ENCODE assay signal across 9 mouse cellular contexts in genomic region chr5:96206897-96207296, GRCm38 (mm10). TPM values are rescaled to one million over a fixed set of nuclear protein-coding genes. Genes with fewer than 3 reads are reported as not detected.
DNase-seq lines count a peak whose midpoint lies in the region; ATAC-seq and TF ChIP-seq lines count a peak whose summit lies in the region.
"Had no signal": no experiment of that assay in that cellular context is flagged by ENCODE, and none has a peak within 500 bp of the region (broad histone marks: within the 10 kb centered on the region; RNA-seq: fewer than 3 reads in every experiment).

No protein-coding gene starts in this region.

- peak overlapping the region; percentile 50; the same call in 1 of the 2 replicates for H3K27ac ChIP-seq in heart, embryonic 13.5 days (replicated peaks)
- peak overlapping the region; percentile 18; the same call in 1 of the 2 replicates for H3K27ac ChIP-seq in liver, postnatal 0 days (ENCODE audit: low read depth)
- no peak overlapping the region for H3K27ac ChIP-seq in forebrain, embryonic 11.5 days (ENCODE audit: low read depth, low read length)

- H3K36me3 ChIP-seq in heart, embryonic 13.5 days, result peaks cover 3% of the 10 kb centered on the region; the same call in 1 of the 2 replicates
- H3K36me3 ChIP-seq in liver, postnatal 0 days (replicated peaks; ENCODE audit: insufficient read depth, low read length), result no peaks in the 10 kb centered on the region
- no peaks in the 10 kb centered on the region for H3K36me3 ChIP-seq in forebrain, embryonic 11.5 days (ENCODE audit: control insufficient read depth, insufficient read depth, low read length)

- no peak for TF ChIP-seq EP300 in liver, postnatal 0 days (IDR thresholded peaks at IDR 0.05; ENCODE audit: low read depth)

- no peak overlapping the region for H3K4me2 ChIP-seq in heart, embryonic 13.5 days
- H3K4me2 ChIP-seq in liver, postnatal 0 days (ENCODE audit: low read depth, low read length), result no peak overlapping the region
- H3K4me2 ChIP-seq in forebrain, embryonic 11.5 days (ENCODE audit: low read depth, low read length, severe bottlenecking), result no peak overlapping the region

- H3K9ac ChIP-seq in heart, embryonic 13.5 days, result no peak overlapping the region
- H3K9ac ChIP-seq in liver, postnatal 0 days (replicated peaks), result no peak overlapping the region
- H3K9ac ChIP-seq in forebrain, embryonic 11.5 days (ENCODE audit: low read length), result no peak overlapping the region

- no peak overlapping the region for H3K4me3 ChIP-seq in heart, embryonic 13.5 days
- H3K4me3 ChIP-seq in liver, postnatal 0 days (ENCODE audit: low read depth, low read length), result no peak overlapping the region
- H3K4me3 ChIP-seq in forebrain, embryonic 11.5 days (ENCODE audit: low read depth, low read length), result no peak overlapping the region

- H3K4me1 ChIP-seq in heart, embryonic 13.5 days, result peaks cover 30% of the 10 kb centered on the region
- peaks cover 31% of the 10 kb centered on the region for H3K4me1 ChIP-seq in liver, postnatal 0 days (ENCODE audit: insufficient read depth)
- H3K4me1 ChIP-seq in forebrain, embryonic 11.5 days (replicated peaks; ENCODE audit: control insufficient read depth, insufficient read depth, low read length), result no peaks in the 10 kb centered on the region; the same call in 1 of the 2 replicates

- WGBS in heart, embryonic 13.5 days, result 24% methylated on average over 2 of the region's 2 CpGs
- 29% methylated on average over 2 of the region's 2 CpGs for WGBS in liver, postnatal 0 days (ENCODE audit: insufficient replicate concordance)
- WGBS in forebrain, embryonic 11.5 days, result 77% methylated on average over 2 of the region's 2 CpGs

- no peak for DNase-seq in heart, postnatal 25 days (ENCODE audit: low spot score)
- peak; percentile 16 for DNase-seq in Muller cell, postnatal 12 days (ENCODE audit: inconsistent ontology term)
- DNase-seq in brain, embryonic 14.5 days (ENCODE audit: low read depth), result peak; percentile 80
- peak; percentile 63 for DNase-seq in liver, postnatal 0 days
- no peak for DNase-seq in c-Kit-positive CD71-positive TER-119-positive erythroid progenitor cells, embryonic 14.5 days (ENCODE audit: low spot score)
- no peak for DNase-seq in forebrain, embryonic 11.5 days (ENCODE audit: low spot score)

- TF ChIP-seq POLR2A in brain, embryonic 14.5 days (IDR thresholded peaks at IDR 0.05; ENCODE audit: borderline replicate concordance, extremely low read depth, insufficient read depth, insufficient read length, poor library complexity, severe bottlenecking), result no peak

- H3K27me3 ChIP-seq in heart, embryonic 13.5 days (replicated peaks), result no peaks in the 10 kb centered on the region
- H3K27me3 ChIP-seq in liver, postnatal 0 days (ENCODE audit: insufficient read depth, low read length), result no peaks in the 10 kb centered on the region
- H3K27me3 ChIP-seq in forebrain, embryonic 11.5 days (ENCODE audit: control insufficient read depth, insufficient read depth, low read length), result no peaks in the 10 kb centered on the region

- no peak for TF ChIP-seq CTCF in brain, embryonic 14.5 days (IDR thresholded peaks at IDR 0.05; ENCODE audit: borderline replicate concordance, extremely low read depth, insufficient read depth, insufficient read length)
- no peak for TF ChIP-seq CTCF in liver, postnatal 0 days (IDR thresholded peaks at IDR 0.05; ENCODE audit: low read depth)

- no peaks in the 10 kb centered on the region for H3K9me3 ChIP-seq in heart, embryonic 13.5 days
- no peaks in the 10 kb centered on the region for H3K9me3 ChIP-seq in liver, postnatal 0 days (ENCODE audit: low read length)
- no peaks in the 10 kb centered on the region for H3K9me3 ChIP-seq in forebrain, embryonic 11.5 days (ENCODE audit: control insufficient read depth, low read length)
- H3K9me3 ChIP-seq: G1E had no signal

- no peak for ATAC-seq in heart, embryonic 13.5 days (ENCODE audit: extremely low read depth, insufficient number of reproducible peaks, low FRiP score, low TSS enrichment)
- ATAC-seq in liver, postnatal 0 days, result no peak
- no peak for ATAC-seq in forebrain, embryonic 11.5 days (replicated peaks; ENCODE audit: low FRiP score)
- no peak for ATAC-seq in monocyte, adult 5-6 weeks (replicated peaks; ENCODE audit: insufficient number of reproducible peaks, low FRiP score, low TSS enrichment, poor library complexity, severe bottlenecking)

- intact Hi-C loops in heart, postnatal 25 days (cut with DNase I), result no loop called here

RNA-seq across cellular contexts. Expression of gene Mrpl1, which starts 2.4 kb away (rescaled TPM):
- 18.7 and 20.4 TPM in 2 replicates for polyA plus RNA-seq in heart, embryonic 13.5 days (2015; fragmentation: Nextera tagmentation; extraction: Ambion mirVana)
- 10 to 100 TPM; 29.4 to 32.1 TPM for total RNA-seq in heart, postnatal 25 days (2021)
- 9.1 and 9.3 TPM in 2 replicates for polyA plus RNA-seq in brain, embryonic 14.5 days (2012; rRNA removed)
- 14.6 and 15.1 TPM in 2 replicates for polyA plus RNA-seq in liver, postnatal 0 days (2015; fragmentation: Nextera tagmentation; extraction: Ambion mirVana)
- polyA plus RNA-seq in forebrain, embryonic 11.5 days (2014; fragmentation: Nextera tagmentation; extraction: Ambion mirVana), result 20.3 and 23.6 TPM in 2 replicates
- total RNA-seq in monocyte, adult 5-6 weeks (2017), result 17.3 to 46.7 TPM (median 42.3 TPM) in 3 replicates

RNA-seq across cellular contexts. Expression of gene Cnot6l, which starts 42.9 kb away (rescaled TPM):
- 11.5 and 13.3 TPM in 2 replicates for polyA plus RNA-seq in heart, embryonic 13.5 days (2015; fragmentation: Nextera tagmentation; extraction: Ambion mirVana)
- 10 to 100 TPM; 59.6 to 75.5 TPM for total RNA-seq in heart, postnatal 25 days (2021)
- 12.0 and 14.6 TPM in 2 replicates for polyA plus RNA-seq in brain, embryonic 14.5 days (2012; rRNA removed)
- 10.5 and 12.6 TPM in 2 replicates for polyA plus RNA-seq in liver, postnatal 0 days (2015; fragmentation: Nextera tagmentation; extraction: Ambion mirVana)
- 10.9 and 11.8 TPM in 2 replicates for polyA plus RNA-seq in forebrain, embryonic 11.5 days (2014; fragmentation: Nextera tagmentation; extraction: Ambion mirVana)
- total RNA-seq in monocyte, adult 5-6 weeks (2017), result 68.1 to 199 TPM (median 82.2 TPM) in 3 replicates

Comparison
In these comparisons a context has a peak if more than half of its experiments do, and no peak if none do; other contexts are left out.
1. DNase-seq: peak in Muller cell, postnatal 12 days (single experiment), brain, embryonic 14.5 days (single experiment) and liver, postnatal 0 days (single experiment); none in heart, postnatal 25 days (single experiment), c-Kit-positive CD71-positive TER-119-positive erythroid progenitor cells, embryonic 14.5 days (single experiment) and forebrain, embryonic 11.5 days (single experiment).